Mouse (Mus musculus) bone marrow, adult 2 months (tissue): ENCODE measurements around the gene Uckl1.

Source experiments
- CTCF ChIP-seq: fragments of 200-500 bp; IDR thresholded peaks from 2 replicates; pipeline ENCODE4 v1.5.1; 2011; ENCODE audit warnings: low read length, control low read depth; ENCODE audit not compliant: control insufficient read depth, insufficient read depth
- POLR2A ChIP-seq: fragments of 200-500 bp; IDR thresholded peaks from 2 replicates; pipeline ENCODE4 v1.6.1; 2011; ENCODE audit warnings: low read depth, mild to moderate bottlenecking, control low read depth, low read length, borderline replicate concordance; ENCODE audit not compliant: control insufficient read depth

GRCm38 (mm10) chr2:181522811-181523210 is 61.9 kb downstream of the Uckl1 start:
- TF ChIP-seq CTCF (peak; percentile 42; the same call in 1 of the 2 replicates), POLR2A (no peak)
